Mouse (Mus musculus) E14TG2a.4 (cell line): Measurements from ENCODE around the gene Ccdc124.

Source experiments
- CTCF ChIP-seq: conservative IDR thresholded peaks from 2 replicates; pipeline ENCODE4 v1.5.1; 2014; ENCODE audit warnings: low read length
- NANOG ChIP-seq: IDR thresholded peaks from 2 replicates; pipeline ENCODE4 v1.6.1; 2014; ENCODE audit warnings: borderline replicate concordance, low read length, mixed read lengths
- POU5F1 ChIP-seq: IDR thresholded peaks from 2 replicates; pipeline ENCODE4 v1.6.1; 2014; ENCODE audit warnings: low read length, borderline replicate concordance

GRCm38 (mm10) chr8:70896316-70897020, 22.7 kb upstream of the Ccdc124 start:
- TF ChIP-seq CTCF (no peak), NANOG (no peak), POU5F1 (no peak)
